Mouse (Mus musculus) Patski (cell line): ENCODE measurements around the gene Terf2ip. TPM values are rescaled to one million over a fixed set of nuclear protein-coding genes. Genes with fewer than 3 reads are reported as not detected.
A peak's percentile ranks its signal among the peaks of the same experiment; 100 is the strongest.

Experiments used
- ATAC-seq: fragments of 100-300 bp; one replicate; pipeline ENCODE4 v1.8.0; 2021
- CTCF ChIA-PET: fragments of 350-600 bp; sonication (Branson Sonifier 250); formaldehyde crosslinking; loops from one replicate; lab custom pipeline; 2022; ENCODE audit warnings: inconsistent platforms; lab: Charles Lee
- POLR2A ChIA-PET: fragments of 350-600 bp; sonication (Branson Sonifier 250); formaldehyde crosslinking; loops from one replicate; lab custom pipeline; 2022; ENCODE audit warnings: antibody characterized with exemption, inconsistent platforms; lab: Charles Lee
- DNase-seq: peaks from one replicate; pipeline ENCODE4 v3.0.0-alpha.2; 2011; ENCODE audit warnings: low read depth, low spot score
- H3K27me3 ChIP-seq: fragments of 371-371 bp; one replicate; pipeline ENCODE4 v1.5.1; 2021
- CTCF ChIP-seq: fragments of 100-300 bp; IDR thresholded peaks from one replicate; pipeline ENCODE4 v1.5.1; 2021
- in situ Hi-C: fragments of 300-500 bp; cut with MboI; formaldehyde crosslinking; loops from 3 replicates; pipeline ENCODE4 v1.11.1; 2018; ENCODE audit warnings: low pct_unique_long_range_greater_than_20kb, mixed read lengths
- polyA plus RNA-seq: library from polyadenylated mRNA; unstranded; gene quantifications from one replicate; pipeline ENCODE4 v1.2.3, GENCODE M21; 2021

The Terf2ip gene
- polyA plus RNA-seq, 1 experiment from 2014 or later, result 24.2 TPM

DNA sequence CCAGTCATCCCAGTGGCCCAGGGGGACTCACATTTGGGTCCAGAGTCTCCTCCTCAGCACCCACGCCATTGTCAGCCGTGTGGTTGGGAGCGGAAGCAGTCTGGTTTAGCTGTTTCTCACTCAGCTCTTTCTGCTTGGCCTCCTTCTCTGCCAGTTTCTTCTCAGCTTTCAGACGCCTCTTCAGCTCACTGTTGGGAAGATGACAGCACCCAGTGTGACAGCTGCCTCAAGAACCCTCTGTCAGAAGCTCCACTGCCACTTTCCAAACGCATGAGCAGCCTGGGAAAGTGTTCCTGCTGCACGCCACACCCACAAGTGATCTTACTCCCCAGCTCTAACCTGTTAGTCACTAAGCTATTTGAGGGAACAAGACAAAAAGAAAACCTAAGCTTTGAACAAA, 5.6 kb upstream of the Terf2ip start:
- ChIA-PET POLR2A (no interaction called here), CTCF (interaction anchor here (0.9 kb wide), 1 partner anchor 15 kb away, joined by 3 read pairs; no protein-coding TSS in a partner anchor)
- no peaks in the 10 kb centered on the region for H3K27me3 ChIP-seq
- no peak for TF ChIP-seq CTCF
- ATAC-seq (no peak), DNase-seq (no peak)
- in situ Hi-C loops, result no loop called here

- DNase-seq, result no peak
- CTCF ChIA-PET, result no interaction called here
- in situ Hi-C loops, result no loop called here
Observed at GRCm38 (mm10) chr8:112007669-112008068, 3.5 kb upstream of the Terf2ip start.

GRCm38 (mm10) chr8:112009558-112009957, 1.6 kb upstream of the Terf2ip start:
- ATAC-seq, result no peak
- TF ChIP-seq CTCF, result no peak
- CTCF ChIA-PET, result no interaction called here
- no peaks in the 10 kb centered on the region for H3K27me3 ChIP-seq
- POLR2A ChIA-PET, result no interaction called here
- in situ Hi-C loops, result no loop called here
- no peak for DNase-seq

More at GRCm38 (mm10) chr8:112007669-112008068, 3.5 kb upstream of the Terf2ip start:
- POLR2A ChIA-PET, result no interaction called here
- no peak for TF ChIP-seq CTCF
- H3K27me3 ChIP-seq, result no peaks in the 10 kb centered on the region
- ATAC-seq, result no peak

DNA sequence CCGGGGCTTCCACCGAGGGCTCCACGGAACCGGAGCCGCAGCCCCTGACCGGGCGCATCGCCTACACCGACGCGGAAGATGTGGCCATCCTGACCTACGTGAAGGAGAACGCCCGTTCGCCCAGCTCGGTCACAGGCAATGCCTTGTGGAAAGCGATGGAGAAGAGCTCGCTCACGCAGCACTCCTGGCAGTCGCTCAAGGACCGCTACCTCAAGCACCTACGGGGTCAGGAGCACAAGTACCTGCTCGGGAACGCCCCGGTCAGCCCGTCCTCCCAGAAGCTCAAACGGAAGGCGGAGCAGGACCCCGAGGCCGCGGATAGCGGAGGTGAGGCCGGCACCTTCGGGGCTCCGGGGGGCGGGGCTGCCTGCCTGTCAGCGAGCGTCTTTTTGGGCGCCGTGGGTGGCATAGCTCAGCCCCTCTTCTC, 631 bp downstream of the Terf2ip start:
- H3K27me3 ChIP-seq, result no peaks in the 10 kb centered on the region
- in situ Hi-C loops, result no loop called here
- no peak for TF ChIP-seq CTCF
- CTCF ChIA-PET, result no interaction called here
- POLR2A ChIA-PET, result interaction anchor here (0.9 kb wide), 2 partner anchors 20 to 28 kb away, joined by 4 read pairs; no protein-coding TSS in a partner anchor
- DNase-seq (no peak), ATAC-seq (peak; percentile 38)

GRCm38 (mm10) chr8:112014936-112015335, 3.7 kb downstream of the Terf2ip start, which contains the start of gene Gm6793:
TSS of gene Gm6793 (minus strand) at chr8:112015036.
- no peak for TF ChIP-seq CTCF
- in situ Hi-C loops, result no loop called here
- DNase-seq (no peak), ATAC-seq (no peak)
- POLR2A ChIA-PET, result no interaction called here
- CTCF ChIA-PET, result no interaction called here
- H3K27me3 ChIP-seq, result no peaks in the 10 kb centered on the region

GRCm38 (mm10) chr8:112029455-112029854, 18.3 kb downstream of the Terf2ip start:
- ATAC-seq (no peak), DNase-seq (no peak)
- TF ChIP-seq CTCF, result no peak
- ChIA-PET CTCF (no interaction called here), POLR2A (no interaction called here)
- H3K27me3 ChIP-seq, result no peaks in the 10 kb centered on the region
- in situ Hi-C loops, result loop anchor here (25.0 kb wide), 1 partner anchor 1958 kb away; no protein-coding TSS in a partner anchor

DNA sequence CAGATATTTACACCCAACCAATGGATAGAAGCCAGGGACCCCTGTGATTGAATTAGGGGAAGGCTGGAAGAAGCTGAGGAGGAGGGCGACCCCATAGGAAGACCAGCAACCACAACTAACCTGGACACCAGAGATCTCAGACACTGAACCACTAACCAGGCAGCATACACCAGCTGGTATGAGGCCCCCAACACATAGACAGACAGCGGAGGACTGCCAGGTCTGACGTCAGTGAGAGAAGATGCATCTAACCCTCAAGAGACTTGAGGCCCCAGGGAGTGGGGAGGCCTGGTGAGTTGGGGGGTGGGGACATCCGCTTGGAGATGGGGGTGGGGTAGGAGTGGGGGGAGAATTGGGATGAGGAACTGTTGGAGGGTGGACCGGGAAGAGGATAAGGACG, 19.5 kb downstream of the Terf2ip start:
- in situ Hi-C loops, result loop anchor here (25.0 kb wide), 1 partner anchor 1957 kb away; no protein-coding TSS in a partner anchor
- TF ChIP-seq CTCF, result no peak
- ChIA-PET CTCF (no interaction called here), POLR2A (no interaction called here)
- DNase-seq (no peak), ATAC-seq (no peak)
- H3K27me3 ChIP-seq, result no peaks in the 10 kb centered on the region

DNA sequence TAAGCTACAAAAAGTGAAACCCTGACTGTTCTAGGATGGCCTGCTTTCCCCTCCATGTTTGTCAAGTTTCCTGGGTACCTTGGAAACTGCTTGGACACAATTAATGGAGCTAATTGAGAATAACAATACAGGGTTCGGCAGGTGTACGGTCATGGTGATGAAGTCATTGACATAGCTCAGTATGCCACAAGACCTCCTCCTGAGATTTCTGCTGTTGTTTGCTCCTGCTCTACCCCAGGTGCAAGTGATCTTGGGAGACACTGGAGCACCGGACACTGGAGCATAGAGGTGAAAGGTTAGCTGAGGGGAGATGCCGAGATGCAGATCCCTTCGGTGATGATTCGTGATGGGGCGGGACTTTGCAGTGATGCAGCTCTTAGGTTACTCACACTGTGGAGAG, 21.9 kb downstream of the Terf2ip start:
- no peak for TF ChIP-seq CTCF
- ChIA-PET POLR2A (interaction anchor here (0.6 kb wide), 1 partner anchor 421 kb away, joined by 5 read pairs; no protein-coding TSS in a partner anchor), CTCF (interaction anchor here (1.1 kb wide), 1 partner anchor 13 kb away, joined by 4 read pairs; no protein-coding TSS in a partner anchor)
- no peak for DNase-seq
- in situ Hi-C loops, result loop anchor here (25.0 kb wide), 1 partner anchor 1954 kb away; no protein-coding TSS in a partner anchor
- peaks cover 6% of the 10 kb centered on the region for H3K27me3 ChIP-seq
- no peak for ATAC-seq

DNA sequence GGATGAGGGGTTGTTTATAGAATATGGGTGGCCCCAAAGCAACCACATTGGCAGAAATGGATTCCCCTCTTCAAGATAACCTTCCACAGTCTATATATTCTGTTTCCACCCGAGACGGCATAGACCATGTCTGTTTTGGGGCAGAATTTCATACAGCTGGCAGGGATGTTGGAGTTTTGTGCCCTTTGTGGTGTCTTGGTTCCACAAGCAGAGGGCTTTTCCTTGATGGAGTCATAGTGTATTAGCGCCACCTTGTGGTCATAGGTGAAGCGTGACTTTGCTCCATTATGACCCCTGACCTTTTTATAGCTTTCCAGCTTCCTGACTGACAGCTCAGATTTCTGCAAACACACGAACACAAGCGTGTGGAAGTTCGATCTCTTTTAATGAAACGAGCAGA, 23.4 kb downstream of the Terf2ip start:
- no peak for DNase-seq
- peaks cover 6% of the 10 kb centered on the region for H3K27me3 ChIP-seq
- peak; percentile 79 for TF ChIP-seq CTCF
- ChIA-PET POLR2A (no interaction called here), CTCF (interaction anchor here (0.8 to 1.2 kb wide), 5 partner anchors 11 to 1937 kb away, joined by 3 to 4 read pairs (median 3); no protein-coding TSS in a partner anchor)
- ATAC-seq, result peak; percentile 56
- in situ Hi-C loops, result loop anchor here (25.0 kb wide), 1 partner anchor 1953 kb away; no protein-coding TSS in a partner anchor

DNA sequence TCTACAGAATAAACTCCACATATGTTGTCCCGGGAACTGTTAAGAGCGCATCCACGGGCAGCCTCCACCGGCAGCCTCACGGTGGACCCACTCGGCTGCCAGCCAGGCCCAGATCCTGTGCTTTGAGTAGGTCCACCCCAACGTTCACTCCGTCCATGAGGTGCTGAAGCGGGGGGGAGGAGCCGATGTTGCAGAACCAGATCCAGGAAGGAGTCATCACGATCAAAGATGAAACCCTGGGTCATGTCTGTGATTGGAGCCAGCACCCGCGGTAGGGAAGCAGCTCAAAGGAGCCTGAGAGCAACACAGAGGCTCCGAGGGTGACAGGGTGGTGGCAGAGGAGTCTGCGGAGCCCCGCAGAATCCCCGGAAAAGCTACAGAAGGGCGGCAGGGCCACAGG, 26.3 kb downstream of the Terf2ip start:
- DNase-seq, result no peak
- in situ Hi-C loops, result loop anchor here (25.0 kb wide), 1 partner anchor 1950 kb away; no protein-coding TSS in a partner anchor
- ChIA-PET CTCF (no interaction called here), POLR2A (no interaction called here)
- TF ChIP-seq CTCF, result no peak
- no peak for ATAC-seq
- H3K27me3 ChIP-seq, result peaks cover 6% of the 10 kb centered on the region

DNA sequence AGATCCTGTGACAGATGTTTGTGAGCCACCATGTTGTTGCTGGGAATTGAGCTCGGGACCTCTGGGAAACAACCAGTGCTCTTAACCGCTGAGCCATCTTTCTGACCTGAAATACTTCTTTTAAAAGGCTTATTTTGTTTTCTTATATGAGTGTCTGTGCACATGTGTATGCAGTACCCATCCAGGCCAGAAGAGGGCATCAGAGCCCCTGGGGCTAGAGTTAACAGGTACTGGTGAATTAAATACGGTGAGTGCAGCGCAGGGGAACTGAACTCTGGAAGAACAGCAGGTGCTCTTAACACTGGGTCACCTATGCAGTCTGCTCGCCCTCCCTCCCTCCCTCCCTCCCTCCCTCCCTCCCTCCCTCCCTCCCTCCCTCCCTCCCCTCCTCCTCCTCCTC, 34.0 kb downstream of the Terf2ip start:
- DNase-seq (no peak), ATAC-seq (no peak)
- ChIA-PET POLR2A (no interaction called here), CTCF (interaction anchor here (0.8 to 1.6 kb wide), 7 partner anchors 9 to 931 kb away, joined by 3 to 5 read pairs (median 3); no protein-coding TSS in a partner anchor)
- in situ Hi-C loops, result loop anchor here (25.0 kb wide), 1 partner anchor 1942 kb away; no protein-coding TSS in a partner anchor
- peaks cover 17% of the 10 kb centered on the region for H3K27me3 ChIP-seq
- peak; percentile 40 for TF ChIP-seq CTCF
